Mouse (Mus musculus) frontal cortex, postnatal 36 days (tissue): ENCODE results near the gene Pla2g6.

Experiments used
- DNase-seq, 2 experiments: peaks; one replicate each; pipeline ENCODE4 v3.0.0; 2022; ENCODE audit warnings: low spot score in 2 of 2

The Pla2g6 gene

GRCm38 (mm10) chr15:79328058-79328938, at the start of gene Pla2g6:
Pla2g6 (minus strand) TSS chr15:79328390.
- peak; percentile 98 to 99 for DNase-seq

- DNase-seq, result peak in 1 of 2 experiments; percentile 49
Observed at GRCm38 (mm10) chr15:79377681-79378080, 49.5 kb upstream of the Pla2g6 start.

GRCm38 (mm10) chr15:79374760-79375159, 46.6 kb upstream of the Pla2g6 start:
- DNase-seq, result no peak

- no peak for DNase-seq
Observed at GRCm38 (mm10) chr15:79370281-79370843, 42.2 kb upstream of the Pla2g6 start.

- no peak for DNase-seq
Observed at GRCm38 (mm10) chr15:79369452-79370280, 41.5 kb upstream of the Pla2g6 start.

GRCm38 (mm10) chr15:79368861-79369440, 40.8 kb upstream of the Pla2g6 start:
- DNase-seq, result no peak

- DNase-seq, result no peak
Observed at GRCm38 (mm10) chr15:79368313-79368811, 40.2 kb upstream of the Pla2g6 start.

GRCm38 (mm10) chr15:79366402-79366801, 38.2 kb upstream of the Pla2g6 start:
- DNase-seq, result no peak

- no peak for DNase-seq
Observed at GRCm38 (mm10) chr15:79365068-79365467, 36.9 kb upstream of the Pla2g6 start.

- DNase-seq, result no peak
Observed at GRCm38 (mm10) chr15:79364120-79364519, 35.9 kb upstream of the Pla2g6 start.

GRCm38 (mm10) chr15:79361023-79361422, 32.8 kb upstream of the Pla2g6 start:
- DNase-seq, result no peak

GRCm38 (mm10) chr15:79360371-79360770, 32.2 kb upstream of the Pla2g6 start:
- peak in 1 of 2 experiments; percentile 39 for DNase-seq

GRCm38 (mm10) chr15:79359954-79360353, 31.8 kb upstream of the Pla2g6 start:
- no peak for DNase-seq

GRCm38 (mm10) chr15:79357974-79358690, 29.9 kb upstream of the Pla2g6 start:
- no peak for DNase-seq

- peak; percentile 40 to 62 for DNase-seq
Observed at GRCm38 (mm10) chr15:79357036-79357911, 29.1 kb upstream of the Pla2g6 start.

- DNase-seq, result no peak
Observed at GRCm38 (mm10) chr15:79356481-79356880, 28.3 kb upstream of the Pla2g6 start.

GRCm38 (mm10) chr15:79354619-79355018, 26.4 kb upstream of the Pla2g6 start:
- no peak for DNase-seq

GRCm38 (mm10) chr15:79353690-79354305, 25.6 kb upstream of the Pla2g6 start:
- DNase-seq, result no peak

- no peak for DNase-seq
Observed at GRCm38 (mm10) chr15:79352479-79352878, 24.3 kb upstream of the Pla2g6 start.
